Mouse (Mus musculus) CH12.LX (cell line): ENCODE results near the gene Slc9b1. TPM values are rescaled to one million over a fixed set of nuclear protein-coding genes. Genes with fewer than 3 reads are reported as not detected.

Experiments used
- DNase-seq: peaks from one replicate; pipeline ENCODE4 v3.0.0-alpha.2; 2013; ENCODE audit errors: extremely low read depth
- H3K27ac ChIP-seq: 2 replicates; pipeline ENCODE4 v1.5.1; 2012; ENCODE audit warnings: low read depth, mild to moderate bottlenecking, control low read depth, moderate library complexity; ENCODE audit not compliant: insufficient read depth
- H3K27me3 ChIP-seq: replicated peaks from 2 replicates; pipeline ENCODE3; 2012; ENCODE audit warnings: inconsistent platforms
- H3K36me3 ChIP-seq, 2 experiments: replicated peaks in 1 of 2; 2 replicates each; pipeline versions ENCODE3 to v1.6.1; 2012; ENCODE audit warnings: inconsistent platforms in 1 of 2, low read length in 1 of 2, mild to moderate bottlenecking in 1 of 2, mixed read lengths in 1 of 2, moderate library complexity in 1 of 2; ENCODE audit not compliant: control insufficient read depth in 1 of 2, insufficient read depth in 1 of 2
- H3K4me1 ChIP-seq, 2 experiments: 2 replicates each; pipeline ENCODE4 v1.6.1; 2012; ENCODE audit warnings: inconsistent platforms in 1 of 2, moderate library complexity in 1 of 2; ENCODE audit not compliant: insufficient read depth in 2 of 2, control insufficient read depth in 1 of 2
- H3K4me2 ChIP-seq: 2 replicates; pipeline ENCODE4 v1.6.1; 2012; ENCODE audit warnings: low read depth, mild to moderate bottlenecking, control low read depth; ENCODE audit not compliant: poor library complexity, insufficient read depth, severe bottlenecking
- H3K4me3 ChIP-seq, 3 experiments: fragments of 150-350 bp in 1 of 3; sonication (generic) in 1 of 3; replicated peaks in 1 of 3; 2 replicates each; pipeline versions ENCODE3 to v1.5.1; 2011 to 2012; ENCODE audit warnings: low read depth in 2 of 3, low read length in 2 of 3, mild to moderate bottlenecking in 2 of 3, moderate library complexity in 2 of 3, control low read depth in 1 of 3, improper control_type of control experiment in 1 of 3, inconsistent platforms in 1 of 3, mixed read lengths in 1 of 3; ENCODE audit not compliant: poor library complexity in 1 of 3
- H3K79me2 ChIP-seq: replicated peaks from 2 replicates; pipeline ENCODE4 v1.6.1; 2012; ENCODE audit warnings: mild to moderate bottlenecking, moderate library complexity; ENCODE audit not compliant: control insufficient read depth, poor library complexity, insufficient read depth, severe bottlenecking; ENCODE audit errors: extremely low read depth
- H3K9ac ChIP-seq: 2 replicates; pipeline ENCODE4 v1.6.1; 2012; ENCODE audit warnings: low read depth, mild to moderate bottlenecking, control low read depth, moderate library complexity; ENCODE audit not compliant: insufficient read depth
- H3K9me3 ChIP-seq: replicated peaks from 2 replicates; pipeline ENCODE3; 2012; ENCODE audit warnings: low read length, inconsistent platforms, mixed read lengths
- CHD1 ChIP-seq: IDR thresholded peaks from 2 replicates; pipeline ENCODE4 v1.6.1; 2012; ENCODE audit warnings: low read depth, low read length, improper control_type of control experiment, inconsistent platforms
- CHD2 ChIP-seq: IDR thresholded peaks from 2 replicates; pipeline ENCODE4 v1.6.1; 2011; ENCODE audit warnings: low read length, improper control_type of control experiment
- HCFC1 ChIP-seq: IDR thresholded peaks from 2 replicates; pipeline ENCODE4 v1.6.1; 2012; ENCODE audit warnings: low read depth, mild to moderate bottlenecking, inconsistent platforms, low read length, improper control_type of control experiment
- JUN ChIP-seq: IDR thresholded peaks from 2 replicates; pipeline ENCODE4 v1.6.1; 2011; ENCODE audit warnings: low read depth, mild to moderate bottlenecking, low read length, improper control_type of control experiment, moderate library complexity; ENCODE audit not compliant: insufficient read depth
- JUND ChIP-seq: conservative IDR thresholded peaks from 2 replicates; pipeline ENCODE4 v1.6.1; 2011; ENCODE audit warnings: low read depth, low read length, improper control_type of control experiment
- MAFK ChIP-seq: IDR thresholded peaks from 2 replicates; pipeline ENCODE4 v1.6.1; 2011; ENCODE audit warnings: low read length, improper control_type of control experiment; ENCODE audit not compliant: insufficient replicate concordance
- MAX ChIP-seq: IDR thresholded peaks from 2 replicates; pipeline ENCODE4 v1.6.1; 2011; ENCODE audit warnings: low read length, improper control_type of control experiment
- MAZ ChIP-seq: IDR thresholded peaks from 2 replicates; pipeline ENCODE4 v1.6.1; 2012; ENCODE audit warnings: low read depth, mild to moderate bottlenecking, inconsistent platforms, low read length, improper control_type of control experiment, moderate library complexity
- MXI1 ChIP-seq: IDR thresholded peaks from 2 replicates; pipeline ENCODE4 v1.6.1; 2011; ENCODE audit warnings: mild to moderate bottlenecking, low read depth, low read length, improper control_type of control experiment
- MYC ChIP-seq: IDR thresholded peaks from 2 replicates; pipeline ENCODE4 v1.6.1; 2011; ENCODE audit warnings: low read depth, mild to moderate bottlenecking, improper control_type of control experiment, low read length
- NELFE ChIP-seq: IDR thresholded peaks from 2 replicates; pipeline ENCODE4 v1.6.1; 2011; ENCODE audit warnings: low read depth, low read length, improper control_type of control experiment
- POLR2A ChIP-seq: IDR thresholded peaks from 2 replicates; pipeline ENCODE4 v1.6.1; 2011; ENCODE audit warnings: low read depth, mild to moderate bottlenecking, improper control_type of control experiment, low read length
- POLR2AphosphoS2 ChIP-seq: IDR thresholded peaks from 2 replicates; pipeline ENCODE4 v1.6.1; 2011; ENCODE audit warnings: low read depth, low read length, improper control_type of control experiment
- RAD21 ChIP-seq: IDR thresholded peaks from 2 replicates; pipeline ENCODE4 v1.6.1; 2011; ENCODE audit warnings: low read depth, mild to moderate bottlenecking, low read length, improper control_type of control experiment, moderate library complexity
- SMC3 ChIP-seq: IDR thresholded peaks from 2 replicates; pipeline ENCODE4 v1.6.1; 2011; ENCODE audit warnings: low read depth, low read length, improper control_type of control experiment
- TBP ChIP-seq: conservative IDR thresholded peaks from 2 replicates; pipeline ENCODE4 v1.6.1; 2011; ENCODE audit warnings: low read depth, low read length, improper control_type of control experiment
- TCF12 ChIP-seq: IDR thresholded peaks from 2 replicates; pipeline ENCODE4 v1.6.1; 2014; ENCODE audit warnings: low read depth, mild to moderate bottlenecking, inconsistent platforms, low read length, improper control_type of control experiment
- USF1 ChIP-seq: IDR thresholded peaks from 2 replicates; pipeline ENCODE4 v1.6.1; 2014; ENCODE audit warnings: low read depth, mild to moderate bottlenecking, inconsistent platforms, low read length, improper control_type of control experiment
- USF2 ChIP-seq: conservative IDR thresholded peaks from 2 replicates; pipeline ENCODE4 v1.6.1; 2011; ENCODE audit warnings: low read depth, low read length, improper control_type of control experiment
- ZC3H11A ChIP-seq: IDR thresholded peaks from 2 replicates; pipeline ENCODE4 v1.6.1; 2012; ENCODE audit warnings: low read depth, mild to moderate bottlenecking, inconsistent platforms, low read length, improper control_type of control experiment
- dilution Hi-C: fragments of 300-500 bp; cut with MboI; formaldehyde crosslinking; loops from 2 replicates; pipeline ENCODE4 v1.14.3; 2020; ENCODE audit warnings: low sequenced_read_pairs; ENCODE audit not compliant: extremely low pct_unique_long_range_greater_than_20kb, extremely low pct_ligation_motif_present
- in situ Hi-C: fragments of 300-500 bp; cut with MboI; formaldehyde crosslinking; loops from 3 replicates; pipeline ENCODE4 v1.14.3; 2019; ENCODE audit warnings: low sequenced_read_pairs, low pct_ligation_motif_present, low pct_unique_long_range_greater_than_20kb, mixed read lengths
- polyA plus RNA-seq: library from polyadenylated mRNA; unstranded; fragments of >175 nt; gene quantifications from 2 replicates; pipeline ENCODE4 v1.2.1, GENCODE M21; 2012; ENCODE audit warnings: low read depth; ENCODE audit not compliant: insufficient read length
- total RNA-seq, 2 experiments: library from RNA; depleted of rRNA; stranded (reverse); fragments of 300-350 nt in 1 of 2; fragments of >200 nt in 1 of 2; gene quantifications; 2 replicates each; pipeline ENCODE4 v1.2.3; 2012 to 2014

Slc9b1 gene
- total and polyA plus RNA-seq, 3 experiments, result 1.9 to 3.1 (median 2.7) TPM

- no peak for TF ChIP-seq JUND
- no peak for TF ChIP-seq MXI1
- no peak for TF ChIP-seq TBP
- TF ChIP-seq MAFK, result no peak
- TF ChIP-seq RAD21, result no peak
- TF ChIP-seq USF1, result no peak
- TF ChIP-seq CHD2, result no peak
- no peak for TF ChIP-seq MYC
- TF ChIP-seq MAZ, result no peak
- TF ChIP-seq POLR2AphosphoS2, result no peak
- no peak for TF ChIP-seq MAX
- no peak for TF ChIP-seq JUN
- TF ChIP-seq POLR2A, result no peak
- TF ChIP-seq NELFE, result no peak
- dilution Hi-C loops (no loop called here), in situ Hi-C loops (no loop called here)
- Histone ChIP-seq H3K9me3 (peaks cover 9% of the 10 kb centered on the region), H3K36me3 (peaks cover 35 to 78% of the 10 kb centered on the region in 2 experiments), H3K79me2 (peaks cover 39% of the 10 kb centered on the region), H3K4me2 (no peak overlapping the region), H3K9ac (no peak overlapping the region), H3K27ac (no peak overlapping the region), H3K4me3 (no peak overlapping the region), H3K4me1 (peaks cover 0 to 14% of the 10 kb centered on the region in 2 experiments; a peak in 1 of 4 replicates), H3K27me3 (no peaks in the 10 kb centered on the region)
- no peak for DNase-seq
These were observed 63.2 kb downstream of the Slc9b1 start for GRCm38 (mm10) chr3:135411056-135411455.

- Histone ChIP-seq H3K4me1 (peaks cover 0 to 14% of the 10 kb centered on the region in 2 experiments; a peak in 1 of 4 replicates), H3K27ac (no peak overlapping the region), H3K4me3 (no peak overlapping the region), H3K4me2 (no peak overlapping the region), H3K9ac (no peak overlapping the region), H3K27me3 (no peaks in the 10 kb centered on the region), H3K9me3 (peaks cover 9% of the 10 kb centered on the region), H3K36me3 (peaks cover 37 to 77% of the 10 kb centered on the region in 2 experiments), H3K79me2 (peaks cover 45% of the 10 kb centered on the region)
- no peak for TF ChIP-seq CHD1
- no peak for TF ChIP-seq ZC3H11A
- TF ChIP-seq TCF12, result no peak
- no peak for TF ChIP-seq USF2
- no peak for TF ChIP-seq HCFC1
- TF ChIP-seq MAX, result no peak
- TF ChIP-seq SMC3, result no peak
- no peak for TF ChIP-seq JUN
- in situ Hi-C loops (no loop called here), dilution Hi-C loops (no loop called here)
- DNase-seq, result no peak
These were observed 64.0 kb downstream of the Slc9b1 start for GRCm38 (mm10) chr3:135411824-135412223.
